Mouse (Mus musculus): ENCODE data around the gene Nfib.

DNA sequence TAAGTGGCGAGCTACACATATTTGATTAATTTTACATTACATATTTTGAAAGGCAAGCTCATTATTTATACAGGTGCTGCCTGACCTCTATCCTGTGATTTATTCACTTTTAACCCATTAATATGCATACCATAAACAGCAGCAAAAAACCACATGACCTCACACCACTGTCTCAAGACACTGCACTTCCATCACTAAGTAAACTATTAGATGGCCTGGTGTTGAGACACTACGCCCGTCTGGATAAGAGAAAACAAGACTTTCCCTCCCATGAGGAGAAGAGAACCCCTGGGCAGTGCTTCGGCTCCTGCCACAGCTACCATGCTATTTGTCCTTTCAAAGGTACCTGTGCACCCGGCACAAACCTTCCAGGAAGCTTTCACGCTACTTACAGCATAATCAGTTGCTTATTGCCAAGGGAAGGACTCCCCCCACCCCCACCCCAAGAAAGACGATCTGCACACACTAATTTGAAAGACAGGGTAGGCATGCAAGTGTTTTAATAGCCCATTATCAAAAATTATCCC, 242.3 kb downstream of the Nfib start:
- TF ChIP-seq POLR2A (IDR thresholded peaks at IDR 0.05; ENCODE audit: extremely low read depth, insufficient read depth, low read length) (no peak), CTCF (IDR thresholded peaks at IDR 0.05; ENCODE audit: low read depth, low read length) (no peak)

Measured in liver, adult 2 months (tissue).